Mouse (Mus musculus): ENCODE measurements at regions not wholly inside any gene's neighbourhood (a gene's known extent, or its start where the extent isn't known, plus 50 kb on each side); places are given as distances from the start of the nearest gene placed in this dataset.

GRCm38 (mm10) chr11:71891181-71891580 lies 141.5 kb downstream of the Wscd1 start:
- no peak for TF ChIP-seq CTCF (IDR thresholded peaks at IDR 0.05; ENCODE audit: low read depth)
- no peak for TF ChIP-seq EP300 (optimal IDR thresholded peaks at IDR 0.05)

All from stomach, postnatal 0 days (tissue).